Mouse (Mus musculus) myocyte (in vitro differentiated cells): Measurements from ENCODE around the gene Gm5105. TPM values are rescaled to one million over a fixed set of nuclear protein-coding genes. Genes with fewer than 3 reads are reported as not detected.

Source experiments
- H3K27me3 ChIP-seq: one replicate; pipeline ENCODE4 v1.6.1; 2011; ENCODE audit not compliant: control insufficient read depth, insufficient read depth, insufficient read length
- H3K36me3 ChIP-seq: one replicate; pipeline ENCODE4 v1.6.1; 2011; ENCODE audit not compliant: control insufficient read depth, insufficient read depth
- H3K4me2 ChIP-seq: one replicate; pipeline ENCODE4 v1.6.1; 2011; ENCODE audit warnings: low read depth, control low read depth
- H3K4me3 ChIP-seq: one replicate; pipeline ENCODE4 v1.5.1; 2011; ENCODE audit warnings: mild to moderate bottlenecking, control low read depth, moderate library complexity
- H3K79me2 ChIP-seq: one replicate; pipeline ENCODE4 v1.6.1; 2011; ENCODE audit not compliant: control insufficient read depth, insufficient read depth
- H3ac ChIP-seq: one replicate; pipeline ENCODE4 v1.6.1; 2011; ENCODE audit not compliant: control insufficient read depth, insufficient read length
- CEBPB ChIP-seq: IDR thresholded peaks from 2 replicates; pipeline ENCODE4 v1.6.1; 2011; ENCODE audit warnings: mild to moderate bottlenecking, moderate library complexity; ENCODE audit not compliant: poor library complexity, insufficient read depth, severe bottlenecking
- E2F4 ChIP-seq: IDR thresholded peaks from one replicate; pipeline ENCODE4 v1.6.1; 2011; ENCODE audit warnings: mild to moderate bottlenecking, control low read depth, moderate library complexity; ENCODE audit not compliant: insufficient read depth
- MAX ChIP-seq: IDR thresholded peaks from one replicate; pipeline ENCODE4 v1.6.1; 2011; ENCODE audit warnings: low read depth, mild to moderate bottlenecking, control low read depth
- MYOD1 ChIP-seq, 3 experiments: IDR thresholded peaks; one replicate each; pipeline ENCODE4 v1.6.1; 2011; ENCODE audit warnings: control low read depth in 2 of 3, low read depth in 2 of 3, mild to moderate bottlenecking in 2 of 3, moderate library complexity in 1 of 3; ENCODE audit not compliant: insufficient read length in 2 of 3, control insufficient read depth in 1 of 3
- MYOG ChIP-seq, 3 experiments: IDR thresholded peaks; one replicate each; pipeline ENCODE4 v1.6.1; 2011; ENCODE audit warnings: control low read depth in 2 of 3, low read depth in 2 of 3, mild to moderate bottlenecking in 2 of 3; ENCODE audit not compliant: insufficient read length in 2 of 3, control insufficient read depth in 1 of 3, insufficient read depth in 1 of 3
- POLR2A ChIP-seq: IDR thresholded peaks from one replicate; pipeline ENCODE4 v1.6.1; 2011; ENCODE audit warnings: low read depth, mild to moderate bottlenecking, control low read depth, moderate library complexity; ENCODE audit not compliant: insufficient read length
- POLR2AphosphoS2 ChIP-seq: IDR thresholded peaks from one replicate; pipeline ENCODE4 v1.6.1; 2011; ENCODE audit warnings: low read depth, control low read depth; ENCODE audit not compliant: insufficient read length
- REST ChIP-seq: IDR thresholded peaks from one replicate; pipeline ENCODE4 v1.6.1; 2011; ENCODE audit warnings: mild to moderate bottlenecking, control low read depth, moderate library complexity; ENCODE audit not compliant: insufficient read depth, insufficient read length
- SRF ChIP-seq: IDR thresholded peaks from one replicate; pipeline ENCODE4 v1.6.1; 2011; ENCODE audit warnings: low read depth; ENCODE audit not compliant: control insufficient read depth, insufficient read length
- TCF12 ChIP-seq: IDR thresholded peaks from one replicate; pipeline ENCODE4 v1.6.1; 2011; ENCODE audit warnings: mild to moderate bottlenecking, control low read depth; ENCODE audit not compliant: poor library complexity, insufficient read depth, severe bottlenecking
- TCF3 ChIP-seq: IDR thresholded peaks from one replicate; pipeline ENCODE4 v1.6.1; 2011; ENCODE audit warnings: low read depth, control low read depth; ENCODE audit not compliant: insufficient read length
- USF1 ChIP-seq: IDR thresholded peaks from one replicate; pipeline ENCODE4 v1.6.1; 2011; ENCODE audit warnings: low read depth, mild to moderate bottlenecking, control low read depth, moderate library complexity
- polyA plus RNA-seq: library from polyadenylated mRNA; unstranded; fragments of >200 nt; fragmentation: generic; extraction: Trizol; gene quantifications from one replicate; pipeline ENCODE4 v1.2.1, GENCODE M21; 2012; ENCODE audit warnings: missing spikeins

Gm5105 gene
- polyA plus RNA-seq, 1 experiment: 0.24 TPM

GRCm38 (mm10) chr3:138105056-138105455, 37.9 kb upstream of the Gm5105 start:
- no peak overlapping the region for H3K4me3 ChIP-seq
- TF ChIP-seq POLR2AphosphoS2 (no peak), CEBPB (no peak), MYOD1 (IDR thresholded peaks at IDR 0.05; ENCODE audit: control insufficient read depth in 1 of 3, insufficient read length in 2 of 3, low read depth in 2 of 3) (peak; percentile 5 to 71 (median 51)), TCF3 (no peak), MYOG (IDR thresholded peaks at IDR 0.05; ENCODE audit: control insufficient read depth in 1 of 3, insufficient read depth in 1 of 3, insufficient read length in 2 of 3, low read depth in 2 of 3) (peak in 2 of 3 experiments; percentile 36 to 77), MAX (no peak), POLR2A (no peak), SRF (no peak), TCF12 (peak; percentile 8), E2F4 (no peak), USF1 (no peak), REST (no peak)
- H3K36me3 ChIP-seq: no peaks in the 10 kb centered on the region
- H3ac ChIP-seq: no peak overlapping the region
- no peaks in the 10 kb centered on the region for H3K79me2 ChIP-seq
- H3K4me2 ChIP-seq: peak overlapping the region; percentile 10
- H3K27me3 ChIP-seq: no peaks in the 10 kb centered on the region

DNA sequence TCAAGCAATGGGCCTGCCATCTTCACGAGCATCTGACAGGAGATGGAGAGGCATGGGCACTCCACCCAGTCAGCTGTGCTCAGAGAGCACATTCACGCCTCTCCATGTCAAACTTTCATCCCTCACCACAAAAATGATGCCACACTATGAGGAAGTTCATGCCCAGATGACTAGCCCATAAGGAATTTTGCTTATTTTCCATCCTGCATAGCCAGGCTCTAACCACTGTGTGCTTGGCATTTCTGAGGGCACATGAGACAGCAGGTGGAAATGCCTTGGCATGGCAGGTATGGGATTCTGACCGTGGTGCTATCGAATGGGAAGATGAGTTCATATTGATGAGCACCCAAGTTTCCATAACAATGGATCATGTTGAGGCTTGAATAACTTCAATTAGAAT, 36.5 kb upstream of the Gm5105 start:
- TF ChIP-seq MYOG (IDR thresholded peaks at IDR 0.05; ENCODE audit: control insufficient read depth in 1 of 3, insufficient read depth in 1 of 3, insufficient read length in 2 of 3, low read depth in 2 of 3) (peak; percentile 22 to 91 (median 77)), TCF3 (peak; percentile 72), CEBPB (0 out of 2 replicates have a peak, but pooled peaks have one; percentile 36), SRF (no peak), MYOD1 (IDR thresholded peaks at IDR 0.05; ENCODE audit: control insufficient read depth in 1 of 3, insufficient read length in 2 of 3, low read depth in 2 of 3) (peak; percentile 19 to 88 (median 81)), USF1 (no peak), TCF12 (peak; percentile 94), MAX (peak; percentile 13)
- Histone ChIP-seq H3ac (no peak overlapping the region), H3K36me3 (no peaks in the 10 kb centered on the region), H3K4me2 (no peak overlapping the region), H3K79me2 (no peaks in the 10 kb centered on the region), H3K4me3 (no peak overlapping the region), H3K27me3 (no peaks in the 10 kb centered on the region)

GRCm38 (mm10) chr3:138101936-138102335, 34.7 kb upstream of the Gm5105 start:
- Histone ChIP-seq H3K79me2 (no peaks in the 10 kb centered on the region), H3K36me3 (no peaks in the 10 kb centered on the region), H3K4me2 (no peak overlapping the region), H3ac (no peak overlapping the region), H3K27me3 (no peaks in the 10 kb centered on the region), H3K4me3 (no peak overlapping the region)
- TF ChIP-seq REST (no peak), MYOD1 (IDR thresholded peaks at IDR 0.05; ENCODE audit: control insufficient read depth in 1 of 3, insufficient read length in 2 of 3, low read depth in 2 of 3) (no peak), MAX (no peak), USF1 (no peak), POLR2A (no peak), TCF12 (no peak), E2F4 (no peak), MYOG (IDR thresholded peaks at IDR 0.05; ENCODE audit: control insufficient read depth in 1 of 3, insufficient read depth in 1 of 3, insufficient read length in 2 of 3, low read depth in 2 of 3) (no peak), SRF (no peak), CEBPB (no peak), TCF3 (no peak), POLR2AphosphoS2 (no peak)

DNA sequence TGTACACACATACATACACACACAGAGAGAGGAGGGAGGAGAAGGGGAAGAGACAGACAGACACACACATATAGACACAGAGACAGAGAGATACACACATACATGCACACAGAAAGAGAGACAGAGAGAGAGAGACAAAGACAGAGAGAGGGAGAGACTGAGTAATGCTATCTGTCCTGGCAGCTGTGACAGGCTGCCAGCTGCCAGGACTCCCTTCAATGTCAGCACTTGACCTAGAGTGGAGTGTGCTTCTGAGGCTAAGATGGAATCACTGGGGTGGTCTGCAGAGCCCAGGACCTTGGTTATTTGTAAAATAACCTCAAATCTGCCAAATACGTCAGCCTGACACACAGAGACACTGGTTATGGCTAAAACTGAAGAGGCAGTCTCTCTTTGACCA, 30.5 kb upstream of the Gm5105 start:
- Histone ChIP-seq H3K4me2 (no peak overlapping the region), H3K79me2 (no peaks in the 10 kb centered on the region), H3K27me3 (no peaks in the 10 kb centered on the region), H3ac (no peak overlapping the region), H3K36me3 (no peaks in the 10 kb centered on the region), H3K4me3 (no peak overlapping the region)
- TF ChIP-seq MYOD1 (IDR thresholded peaks at IDR 0.05; ENCODE audit: control insufficient read depth in 1 of 3, insufficient read length in 2 of 3, low read depth in 2 of 3): peak; percentile 51 to 75 (median 67)
- TF ChIP-seq TCF3: peak; percentile 26
- TF ChIP-seq CEBPB: no peak
- TF ChIP-seq REST: no peak
- TF ChIP-seq SRF: no peak
- no peak for TF ChIP-seq USF1
- TF ChIP-seq E2F4: no peak
- TF ChIP-seq MAX: no peak
- TF ChIP-seq POLR2AphosphoS2: no peak
- TF ChIP-seq TCF12: no peak
- peak in 2 of 3 experiments; percentile 54 to 66 for TF ChIP-seq MYOG (IDR thresholded peaks at IDR 0.05; ENCODE audit: control insufficient read depth in 1 of 3, insufficient read depth in 1 of 3, insufficient read length in 2 of 3, low read depth in 2 of 3)
- TF ChIP-seq POLR2A: no peak
